Mouse (Mus musculus): ENCODE data around the gene Eomes.

- TF ChIP-seq POLR2A (IDR thresholded peaks at IDR 0.05; ENCODE audit: insufficient read depth, low read length) = no peak
- peak; percentile 24 for TF ChIP-seq CTCF (IDR thresholded peaks at IDR 0.05; ENCODE audit: low read depth, low read length)
These were observed 20.0 kb downstream of the Eomes start for GRCm38 (mm10) chr9:118498061-118498460.

All from ES-Bruce4 (cell line).